Mouse (Mus musculus) erythroblast, embryonic 14.5 days (primary cell): ENCODE measurements at regions not wholly inside any gene's neighbourhood (a gene's known extent, or its start where the extent isn't known, plus 50 kb on each side); places are given as distances from the start of the nearest gene placed in this dataset.

Source experiments
- GATA1 ChIP-seq: IDR thresholded peaks from 2 replicates; pipeline ENCODE4 v1.6.1; 2012; ENCODE audit warnings: low read length, inconsistent platforms, mixed read lengths
- TAL1 ChIP-seq: IDR thresholded peaks from 3 replicates; pipeline ENCODE4 v1.6.1; 2012; ENCODE audit warnings: low read length, inconsistent platforms, mixed read lengths

DNA sequence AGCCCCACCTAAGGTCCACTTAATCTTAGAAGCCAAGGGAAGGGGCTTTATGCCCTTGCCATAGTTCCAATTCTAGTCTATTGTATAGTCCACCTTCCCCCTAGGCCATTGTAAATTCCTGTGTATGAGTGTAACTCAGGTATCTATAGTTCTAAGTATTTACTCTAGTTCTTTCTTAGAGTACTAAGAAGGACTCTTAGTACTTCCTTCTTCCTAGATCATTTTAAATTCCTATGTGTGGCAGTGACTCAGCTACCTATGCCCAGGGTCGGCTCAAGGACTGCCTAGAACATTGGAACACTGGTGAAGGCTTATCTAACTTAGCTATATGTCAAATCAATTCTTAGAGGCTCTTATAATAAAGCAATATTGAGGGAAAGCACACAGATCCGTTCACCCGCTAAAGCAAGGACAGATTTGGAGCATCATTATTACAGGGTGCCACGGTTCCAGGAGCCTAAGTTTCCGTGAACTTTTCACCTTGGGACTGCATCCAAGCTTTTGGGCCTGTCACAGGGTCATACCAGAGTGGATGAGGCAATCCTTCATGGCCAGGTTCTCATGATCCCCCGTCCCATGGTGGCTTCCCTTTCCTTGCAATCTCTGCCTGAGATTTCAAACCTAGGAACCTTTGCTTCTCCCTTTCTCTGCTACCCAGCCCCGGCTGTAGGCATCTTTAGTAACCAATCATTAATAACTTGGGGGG is 169.5 kb downstream of the 1190002N15Rik start:
- no peak for TF ChIP-seq GATA1
- TF ChIP-seq TAL1, result no peak
